Mouse (Mus musculus): ENCODE data around the gene Sipa1l1.

Gene Sipa1l1

DNA sequence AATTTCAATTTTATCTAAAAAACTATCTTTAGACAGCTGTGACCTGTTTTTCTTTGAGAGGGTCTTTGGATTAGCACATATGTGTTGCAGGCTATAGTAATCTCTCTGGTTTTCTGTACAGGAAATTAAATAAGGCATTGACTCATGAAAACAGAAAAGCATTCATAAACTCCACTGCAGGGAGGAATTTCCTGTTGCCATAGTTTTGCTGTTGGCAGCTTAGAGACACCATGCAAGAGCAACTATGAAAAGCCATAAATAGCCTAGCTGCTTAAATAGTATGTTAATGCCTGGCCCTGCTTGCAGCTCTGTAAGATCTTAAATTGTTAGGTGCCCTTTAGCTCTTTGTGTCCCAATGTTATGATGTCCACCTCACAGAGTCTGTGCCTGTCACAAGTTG lies 204.9 kb downstream of the Sipa1l1 start:
- no peak for DNase-seq (ENCODE audit: low read depth, low spot score)

DNA sequence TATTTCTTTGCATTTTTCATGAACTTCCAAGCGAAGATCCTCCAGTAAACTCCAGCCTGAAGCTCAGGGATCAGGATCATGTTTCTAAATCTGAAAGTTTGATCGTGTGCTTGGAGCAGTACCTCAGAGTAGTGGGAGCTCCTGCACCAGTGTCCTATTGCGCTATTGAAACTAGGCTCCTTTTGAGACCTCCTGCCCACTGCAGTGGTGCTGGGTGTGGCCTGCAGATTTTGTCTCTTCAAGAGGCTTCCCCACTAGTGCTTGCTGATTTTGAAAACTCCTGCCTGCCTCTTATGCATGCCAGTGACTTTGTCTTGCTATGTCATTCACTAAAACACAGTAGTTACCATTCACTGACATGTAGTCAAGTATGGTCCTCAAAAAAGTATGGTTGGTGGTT lies 213.8 kb downstream of the Sipa1l1 start:
- DNase-seq (ENCODE audit: low read depth, low spot score) = no peak

DNA sequence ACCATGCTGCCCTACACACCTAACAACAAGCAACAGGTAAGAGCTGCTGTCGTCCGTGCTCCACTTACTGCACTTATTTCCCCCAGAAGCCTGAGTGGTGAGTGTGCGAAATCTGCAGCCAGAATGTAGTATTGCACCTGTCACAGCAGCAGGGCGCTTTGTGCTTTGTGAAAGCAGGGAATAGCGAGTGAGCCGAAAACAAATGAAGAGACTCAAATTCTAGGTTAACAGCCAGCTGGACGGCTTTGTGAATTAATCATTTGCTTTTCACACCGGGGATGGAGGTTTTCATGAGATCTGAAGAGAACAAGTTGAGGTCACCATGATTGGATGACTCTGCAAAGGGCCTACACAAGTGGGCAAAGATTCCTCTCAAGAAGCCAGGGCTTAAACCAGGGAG lies 215.6 kb downstream of the Sipa1l1 start:
- DNase-seq (ENCODE audit: low read depth, low spot score) = no peak

DNA sequence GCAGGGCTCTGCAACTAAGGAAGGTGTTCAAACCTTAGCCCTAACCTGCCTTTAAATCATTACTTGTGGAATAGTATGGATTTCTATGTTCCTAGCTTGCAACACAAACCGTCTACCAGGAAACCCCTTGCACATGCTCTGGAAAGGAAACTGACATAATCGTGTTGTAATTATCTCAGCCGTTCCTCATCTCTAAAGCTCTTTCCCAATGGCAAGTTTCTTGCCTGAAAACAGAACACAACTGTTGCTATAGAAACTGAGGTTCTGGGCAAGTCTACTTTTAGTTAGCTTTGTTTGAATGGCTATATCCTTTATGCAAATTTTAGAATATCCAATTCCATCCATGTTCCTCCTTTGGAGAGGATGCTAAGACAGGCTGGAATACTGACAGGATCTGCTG lies 217.9 kb downstream of the Sipa1l1 start:
- DNase-seq (ENCODE audit: low read depth, low spot score) = no peak

DNA sequence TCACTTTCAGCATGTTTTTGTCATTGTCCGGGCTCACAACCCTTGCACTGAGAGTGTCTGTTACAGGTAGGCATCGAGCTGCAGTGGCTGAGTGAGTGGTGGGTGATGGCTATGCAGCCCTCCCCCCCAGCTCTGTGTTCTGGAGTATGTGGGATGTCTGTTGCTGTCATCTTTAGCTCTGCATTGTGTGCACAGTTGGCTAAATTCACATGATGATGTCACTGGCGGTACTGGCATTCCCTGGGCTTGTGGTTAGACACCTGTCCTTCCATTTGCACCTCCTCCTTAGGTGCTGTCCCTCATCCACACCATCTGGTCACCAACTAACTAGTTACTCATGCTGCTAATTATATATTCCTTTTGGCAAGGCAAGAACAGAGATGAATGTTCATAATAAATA lies 218.5 kb downstream of the Sipa1l1 start:
- peak; percentile 42 for DNase-seq (ENCODE audit: low read depth, low spot score)

DNA sequence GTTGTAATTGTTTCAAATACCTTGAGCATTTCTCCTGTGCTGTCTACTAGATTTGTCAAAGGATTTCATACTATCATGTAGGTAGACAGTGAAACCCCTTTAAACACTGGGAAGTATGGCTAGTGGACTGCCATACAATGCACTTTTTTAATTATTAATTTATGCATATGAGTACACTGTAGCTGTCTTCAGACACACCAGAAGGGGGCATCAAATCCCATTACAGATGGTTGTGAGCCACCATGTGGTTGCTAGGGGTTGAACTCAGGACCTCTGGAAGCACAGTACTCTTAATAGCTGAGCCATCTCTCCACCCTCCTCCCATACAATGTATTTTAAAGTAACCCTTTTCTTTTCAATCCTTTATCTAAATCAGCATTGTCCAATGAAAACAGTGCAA lies 219.0 kb downstream of the Sipa1l1 start:
- DNase-seq (ENCODE audit: low read depth, low spot score) = no peak

DNA sequence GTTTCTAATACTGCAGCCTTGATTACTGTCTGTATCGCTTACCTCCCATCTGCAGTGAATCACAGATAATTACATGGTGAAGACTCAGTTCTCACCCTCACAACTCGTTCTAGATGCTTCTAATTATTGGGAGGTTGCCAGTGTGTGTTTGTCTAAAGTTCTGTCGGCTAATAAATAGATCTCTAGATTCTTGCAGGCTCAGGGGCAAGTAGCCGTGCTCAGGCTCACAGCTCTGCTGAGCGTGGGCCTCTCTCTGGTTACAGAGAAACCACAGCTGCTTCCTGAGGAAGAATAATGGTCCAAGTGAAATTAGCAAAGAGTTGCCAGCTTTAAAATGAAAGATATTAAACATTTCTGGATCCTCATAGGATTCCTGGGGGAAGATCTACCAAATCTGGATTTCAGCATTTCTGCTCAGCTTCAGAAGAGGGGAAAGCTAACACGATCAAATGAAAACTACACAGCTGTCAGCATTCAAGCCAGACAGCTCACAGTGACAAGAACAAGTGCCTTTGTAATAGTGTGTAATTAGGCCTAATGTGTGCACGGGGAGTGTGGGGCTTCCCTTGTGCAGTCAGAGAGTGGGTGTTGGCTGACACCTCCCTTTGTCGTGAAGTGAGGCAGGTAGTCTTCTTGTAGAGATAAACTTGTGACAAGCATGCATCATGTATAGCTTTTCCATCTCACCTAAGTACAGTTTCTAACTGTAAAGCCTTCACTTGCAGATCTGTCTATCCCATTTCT lies 225.2 kb downstream of the Sipa1l1 start:
- DNase-seq (ENCODE audit: low read depth, low spot score) = peak; percentile 16

DNA sequence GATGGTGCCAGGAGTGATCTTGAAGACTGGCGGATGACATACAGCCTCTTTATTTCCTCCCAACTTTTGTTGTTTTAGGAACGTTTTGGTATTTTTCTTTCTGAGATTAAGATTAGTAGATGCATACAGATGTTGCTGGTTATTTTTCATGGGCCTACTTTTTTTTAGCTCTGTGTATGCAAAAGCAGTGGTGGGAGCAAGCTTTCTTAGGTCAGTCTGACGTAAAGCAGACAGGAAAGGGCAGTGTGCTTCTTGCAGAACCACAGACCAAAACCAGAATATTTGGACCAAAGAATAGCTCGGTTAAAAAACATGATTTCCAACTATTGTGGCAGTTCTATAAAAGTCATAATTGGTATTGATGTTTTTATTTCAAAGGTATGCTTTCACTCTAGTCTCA lies 226.1 kb downstream of the Sipa1l1 start:
- no peak for DNase-seq (ENCODE audit: low read depth, low spot score)

DNA sequence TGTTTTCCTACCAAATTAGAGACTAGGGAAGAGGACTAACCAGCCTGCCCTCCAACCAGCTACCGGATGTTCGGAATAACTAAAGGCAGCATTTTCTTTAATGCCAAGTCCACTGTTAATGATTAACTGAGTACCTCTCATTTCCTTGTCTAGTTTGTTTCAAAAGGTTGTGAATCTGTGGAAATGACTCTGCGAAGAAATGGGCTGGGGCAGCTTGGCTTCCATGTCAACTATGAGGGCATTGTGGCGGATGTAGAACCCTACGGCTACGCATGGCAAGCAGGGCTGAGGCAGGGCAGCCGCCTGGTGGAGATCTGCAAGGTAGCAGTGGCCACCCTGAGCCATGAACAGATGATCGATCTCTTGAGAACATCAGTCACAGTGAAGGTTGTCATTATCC lies 228.1 kb downstream of the Sipa1l1 start:
- no peak for DNase-seq (ENCODE audit: low read depth, low spot score)

DNA sequence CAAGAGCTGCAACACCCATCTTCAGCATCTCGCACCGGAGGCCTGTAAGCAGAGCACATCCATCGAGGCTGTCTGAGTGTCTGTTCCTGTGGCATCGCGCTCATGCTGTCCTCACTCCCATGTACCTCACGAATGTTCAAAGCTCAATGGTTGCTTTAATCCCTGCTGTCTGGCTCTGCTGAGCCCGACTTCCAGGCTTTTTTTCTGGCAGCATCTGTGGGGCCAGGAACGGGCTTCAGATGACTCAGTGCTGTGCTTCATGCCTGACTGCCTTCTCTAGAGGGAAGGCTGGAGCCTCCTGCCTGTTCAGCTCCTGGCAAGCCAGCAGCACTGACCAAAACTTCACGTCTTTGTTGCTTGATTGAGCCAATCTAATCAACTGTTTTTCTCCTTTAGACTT lies 228.6 kb downstream of the Sipa1l1 start:
- DNase-seq (ENCODE audit: low read depth, low spot score) = no peak

DNA sequence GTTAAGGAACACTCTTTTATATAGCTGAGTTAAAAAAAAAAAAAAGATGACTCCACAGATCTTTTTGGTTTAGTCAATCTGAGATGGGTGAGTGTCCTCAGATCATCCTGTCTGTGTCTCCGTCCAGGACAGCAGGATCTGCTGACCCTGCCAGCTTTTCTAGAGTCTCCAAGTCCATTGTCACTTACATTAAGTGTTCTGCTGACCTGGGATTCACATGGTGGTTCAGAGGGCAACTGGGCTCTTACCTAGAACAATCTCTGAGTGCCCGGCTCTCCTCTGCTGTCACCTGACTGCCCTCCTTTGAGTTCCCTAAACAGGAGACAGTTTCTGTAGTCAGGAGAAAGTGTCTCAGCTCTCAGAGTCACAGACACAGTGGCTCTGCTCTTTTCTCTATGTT lies 229.8 kb downstream of the Sipa1l1 start:
- no peak for DNase-seq (ENCODE audit: low read depth, low spot score)

DNA sequence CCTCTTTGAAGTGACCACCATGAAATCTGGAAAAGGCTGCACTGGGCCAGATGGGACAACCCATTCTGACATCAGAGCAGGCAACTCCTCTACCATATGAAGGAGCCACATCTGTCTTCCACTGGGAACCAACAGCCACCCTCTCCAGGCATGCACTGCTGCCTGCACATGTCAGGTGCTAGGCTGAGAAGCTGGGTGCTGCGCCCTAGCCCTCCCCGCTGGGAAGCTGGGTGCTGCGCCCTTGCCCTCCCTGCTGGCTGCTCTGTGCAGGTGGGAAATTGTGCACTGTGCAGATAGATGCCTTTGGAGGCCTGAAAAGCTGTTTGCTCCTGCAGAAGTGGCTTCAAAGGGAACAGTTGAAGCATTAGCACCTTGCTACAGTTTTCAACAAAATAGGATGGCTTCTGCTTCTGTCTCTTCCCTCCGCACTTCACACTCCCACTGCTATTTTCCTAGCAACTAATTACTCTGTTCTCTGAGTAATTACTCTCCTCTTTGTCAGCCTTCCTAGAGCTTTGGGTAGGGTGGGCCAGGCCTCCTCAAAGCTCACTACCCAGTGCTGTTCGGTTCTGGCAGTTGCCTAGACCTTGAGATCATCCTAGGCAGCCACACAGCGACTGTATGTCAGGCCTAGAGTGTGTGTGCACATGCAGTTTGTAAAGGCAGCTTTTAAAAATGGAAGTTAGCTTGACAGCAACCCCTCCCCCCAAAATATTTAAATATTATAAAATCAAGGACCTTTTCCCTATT lies 231.0 kb downstream of the Sipa1l1 start:
- DNase-seq (ENCODE audit: low read depth, low spot score) = no peak

DNA sequence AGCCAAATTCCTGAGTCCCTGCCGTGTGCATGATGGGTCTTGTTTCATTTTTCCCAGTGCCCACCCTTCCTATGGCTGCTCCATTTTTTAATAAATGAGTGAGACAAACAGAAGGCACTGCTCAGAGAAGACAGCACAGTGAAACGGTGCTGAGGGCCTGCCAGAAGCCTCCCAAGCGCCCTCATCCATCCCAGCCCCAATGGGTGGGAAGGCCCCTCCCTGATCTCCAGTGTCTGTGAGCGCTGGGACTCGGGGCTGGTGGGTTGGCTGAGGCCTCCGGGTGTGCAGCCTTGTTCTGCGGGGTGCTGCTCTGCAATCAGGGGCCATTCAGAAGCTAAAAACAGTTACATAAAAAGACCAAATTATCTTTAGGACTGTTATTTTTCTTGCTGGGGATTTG lies 231.7 kb downstream of the Sipa1l1 start:
- no peak for DNase-seq (ENCODE audit: low read depth, low spot score)

DNA sequence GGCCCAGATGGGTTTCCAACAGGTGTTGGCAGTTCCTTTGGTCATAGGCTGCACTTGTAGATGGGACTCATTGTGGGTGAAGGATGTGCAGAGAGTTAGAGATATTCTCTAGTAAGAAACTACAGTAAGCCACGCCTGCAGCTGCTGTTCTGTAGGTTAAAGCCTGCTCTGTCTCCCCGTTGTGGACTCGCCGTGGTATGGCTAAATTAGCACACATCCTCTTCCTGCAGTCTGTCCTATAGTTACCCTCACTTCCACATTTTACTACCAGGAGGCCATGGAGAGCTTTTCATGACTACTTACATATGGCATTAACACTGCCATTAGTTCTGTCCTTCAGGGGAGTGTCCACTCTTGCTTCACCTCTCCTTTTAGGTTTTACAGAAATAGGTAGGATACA lies 232.3 kb downstream of the Sipa1l1 start:
- DNase-seq (ENCODE audit: low read depth, low spot score) = no peak

DNA sequence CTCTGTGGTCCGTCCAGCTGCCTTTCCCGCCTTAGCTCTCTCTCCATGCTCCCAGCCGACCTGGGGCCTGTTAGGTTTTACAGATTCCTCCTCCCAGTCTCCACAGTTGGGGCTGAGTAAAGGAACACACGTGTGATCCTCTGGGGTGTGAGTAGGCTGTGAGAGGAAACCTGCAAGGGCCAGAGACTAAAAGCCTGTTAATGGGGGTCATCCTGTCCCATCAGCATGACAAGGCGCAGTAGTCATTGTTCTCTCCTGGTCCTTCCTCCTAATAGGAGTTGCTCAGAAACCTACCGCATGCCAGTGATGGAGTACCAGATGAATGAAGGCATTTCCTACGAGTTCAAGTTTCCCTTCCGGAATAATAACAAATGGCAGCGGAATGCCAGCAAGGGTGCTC lies 233.5 kb downstream of the Sipa1l1 start:
- DNase-seq (ENCODE audit: low read depth, low spot score) = no peak

DNA sequence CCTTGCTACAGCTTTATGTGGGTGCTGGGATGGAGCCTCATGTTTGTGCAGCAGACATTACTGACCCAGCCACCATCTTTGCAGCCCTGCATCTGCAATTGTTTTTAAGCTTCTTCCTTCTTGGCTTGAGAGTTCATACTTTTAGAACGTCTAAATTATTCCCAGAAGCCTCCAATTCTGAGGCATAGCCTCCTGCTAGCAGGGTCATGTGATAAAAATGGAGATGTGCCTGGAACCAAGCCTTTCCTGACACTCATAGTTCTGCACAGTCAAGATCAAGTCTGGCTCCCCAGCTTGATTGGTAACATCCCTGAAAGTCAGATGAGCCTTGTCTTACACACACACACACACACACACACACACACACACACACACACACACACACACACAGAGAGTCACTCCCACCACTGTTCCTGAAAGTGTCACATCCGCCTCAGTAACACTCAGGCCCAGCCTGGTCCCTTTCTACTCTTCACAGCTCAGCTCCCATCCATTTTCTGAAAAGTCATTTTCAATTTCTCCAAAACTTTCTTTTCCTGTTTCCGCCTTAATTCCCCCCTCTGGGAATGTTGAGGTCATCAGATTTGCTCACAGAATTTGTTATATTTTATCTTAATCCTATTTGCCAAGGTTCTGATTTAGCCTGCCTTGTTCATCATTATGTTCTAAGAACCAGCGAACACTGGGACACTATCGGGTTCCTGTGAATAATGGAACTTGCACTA lies 238.6 kb downstream of the Sipa1l1 start:
- no peak for DNase-seq (ENCODE audit: low read depth, low spot score)

DNA sequence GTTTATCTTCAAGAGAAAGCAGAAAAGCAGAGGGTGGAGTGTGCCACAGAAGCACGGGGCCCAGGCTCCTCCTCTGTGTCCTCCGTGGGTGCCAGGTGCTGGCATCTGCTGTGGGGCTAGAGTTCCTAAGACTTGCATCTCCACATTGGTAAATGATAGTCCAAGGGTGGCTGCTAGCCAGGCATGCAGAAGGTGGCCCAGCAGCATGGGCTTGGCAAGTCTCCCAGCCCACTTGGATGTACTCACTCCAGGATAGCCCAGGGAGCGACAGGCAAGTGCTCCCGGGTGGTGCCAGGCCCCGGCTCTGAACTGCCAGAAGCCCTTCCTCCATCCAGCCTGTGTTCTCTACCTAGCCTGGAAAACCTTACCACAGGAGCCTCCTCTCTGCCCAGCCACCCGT lies 239.4 kb downstream of the Sipa1l1 start:
- no peak for DNase-seq (ENCODE audit: low read depth, low spot score)

DNA sequence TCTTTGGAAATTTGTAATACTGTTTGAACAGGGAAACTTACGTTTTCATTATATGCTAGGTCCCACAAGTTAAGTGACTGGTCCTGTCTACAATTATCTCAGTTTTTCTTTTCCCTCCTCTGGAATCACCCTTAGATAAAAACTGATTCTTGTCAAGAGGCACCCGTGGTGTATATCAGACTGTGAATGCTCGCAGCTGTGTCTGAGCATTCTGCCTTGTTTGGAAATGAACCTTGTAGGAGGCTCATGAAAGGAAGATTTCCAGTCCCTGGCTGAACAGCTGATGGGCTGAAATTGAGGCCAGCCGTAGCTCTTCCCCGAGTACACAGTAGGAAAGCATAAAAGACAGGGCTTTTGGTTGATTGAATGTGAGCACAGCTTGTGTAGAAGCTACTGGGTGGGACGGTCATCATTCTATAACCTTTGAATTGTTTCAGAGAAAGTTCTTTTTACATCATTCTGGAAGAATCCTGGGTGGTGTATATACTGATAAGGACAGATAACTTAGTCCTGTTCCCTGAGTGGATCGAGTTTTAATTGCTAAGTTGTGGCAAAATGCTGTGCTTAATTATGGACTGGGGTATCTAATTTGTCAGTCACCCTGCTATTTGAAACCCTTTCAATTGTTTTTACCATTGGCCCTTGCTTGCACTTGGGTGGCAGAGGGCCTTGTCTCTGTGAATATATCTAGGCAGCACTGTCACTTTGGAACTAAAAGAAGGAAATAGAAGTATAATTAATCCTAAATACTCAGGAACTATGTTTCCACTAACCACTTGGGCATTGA lies 240.8 kb downstream of the Sipa1l1 start:
- no peak for DNase-seq (ENCODE audit: low read depth, low spot score)

DNA sequence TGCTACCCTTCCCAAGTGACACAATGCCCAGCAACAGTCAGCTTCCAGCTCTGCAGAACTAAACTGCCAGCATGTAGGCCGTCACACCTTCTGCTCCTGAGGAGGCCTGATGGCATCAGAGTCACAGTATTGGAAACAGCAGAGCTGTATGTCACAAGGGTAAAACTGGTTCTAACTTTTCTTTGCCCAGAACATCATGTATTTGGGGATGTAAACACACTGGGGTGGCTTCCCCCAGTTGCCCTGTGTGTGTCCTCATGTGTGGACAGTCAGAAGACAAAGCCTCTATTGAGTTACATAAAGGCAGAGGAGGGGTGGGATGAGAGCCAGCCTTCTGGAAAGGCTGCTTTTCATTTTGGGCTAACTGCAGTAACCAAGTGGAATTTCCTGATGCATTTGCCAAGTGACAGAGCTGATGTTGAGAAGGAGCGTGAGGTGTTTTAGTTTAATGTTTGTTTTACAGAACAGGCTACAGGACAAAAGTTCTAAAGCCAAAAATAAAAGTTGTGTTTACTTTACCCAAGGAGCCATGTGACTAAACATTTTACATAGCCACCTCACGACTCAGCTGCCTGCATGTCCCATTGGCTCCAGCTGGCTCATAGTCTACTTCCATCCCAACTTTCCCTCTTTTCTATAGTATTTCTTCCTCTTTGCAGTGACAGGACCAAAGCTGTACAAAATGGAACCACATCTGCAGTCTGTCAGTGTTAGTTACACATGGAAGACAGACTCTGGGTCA lies 243.3 kb downstream of the Sipa1l1 start:
- no peak for DNase-seq (ENCODE audit: low read depth, low spot score)

DNA sequence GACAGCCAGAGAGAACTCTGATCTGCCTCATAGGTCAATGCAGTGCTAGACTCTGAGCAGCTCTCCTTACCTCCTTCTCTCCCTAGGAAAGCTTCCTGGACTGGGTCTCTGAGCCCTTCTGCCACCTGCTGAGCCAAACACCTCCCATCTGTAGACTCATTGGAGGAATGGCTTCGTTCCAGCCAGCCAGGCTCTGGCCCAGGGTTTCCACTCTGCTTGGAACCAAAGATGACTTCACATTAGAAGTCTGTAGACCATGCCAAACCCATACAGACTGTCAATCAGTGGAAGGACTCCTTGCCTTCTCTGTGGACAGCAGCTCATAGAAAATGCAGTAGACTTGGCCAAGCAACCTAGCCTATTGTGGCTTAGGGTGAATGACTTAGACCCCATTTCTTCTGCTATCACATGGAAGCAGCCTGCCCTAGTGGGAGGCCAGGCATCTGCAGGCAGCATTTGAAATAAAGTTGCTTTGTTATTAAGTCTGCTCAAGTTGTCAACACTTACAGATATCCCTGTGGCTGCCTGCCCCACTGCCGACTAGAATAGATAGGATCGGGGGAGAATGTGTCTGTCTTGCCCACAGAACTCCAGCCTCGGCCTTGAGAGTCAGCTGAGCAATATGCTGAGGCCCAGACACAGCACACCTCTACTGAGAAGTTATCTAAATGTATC lies 246.7 kb downstream of the Sipa1l1 start:
- no peak for DNase-seq (ENCODE audit: low read depth, low spot score)

DNA sequence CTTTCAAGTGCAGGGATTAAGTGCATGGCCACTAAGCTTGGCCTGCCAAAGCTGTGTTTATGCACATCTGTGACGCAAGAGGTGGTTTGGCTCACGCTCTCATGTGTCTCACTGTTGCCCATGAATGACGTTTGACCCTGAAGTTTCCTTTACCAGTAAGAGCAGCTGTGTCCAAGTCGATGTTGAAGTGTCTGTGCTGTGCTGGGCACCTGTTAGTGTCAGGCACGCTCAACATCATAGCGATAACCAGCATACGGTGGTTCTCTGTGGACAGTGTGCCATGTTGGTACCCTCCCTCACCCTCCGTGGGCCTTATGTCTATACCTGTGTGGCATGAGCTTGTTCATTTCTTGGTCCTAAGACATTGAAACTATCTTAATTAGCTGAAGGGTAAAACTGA lies 249.9 kb downstream of the Sipa1l1 start:
- no peak for DNase-seq (ENCODE audit: low read depth, low spot score)
